Mouse (Mus musculus) liver, postnatal 0 days (tissue): Measurements from ENCODE around the gene Pde5a. TPM values are rescaled to one million over a fixed set of nuclear protein-coding genes. Genes with fewer than 3 reads are reported as not detected.

ENCODE experiments used
- ATAC-seq: fragments of 200-750 bp; cut with Nextera tagmentation; 2 replicates; pipeline ENCODE4 v1.8.0; 2017; ENCODE audit warnings: mild to moderate bottlenecking, moderate library complexity
- DNase-seq: peaks from one replicate; pipeline ENCODE4 v3.0.0-alpha.2; 2016
- H3K27ac ChIP-seq: fragments of 300-500 bp; sonication (generic); 2 replicates; pipeline ENCODE4 v1.5.1; 2014; ENCODE audit warnings: antibody characterized with exemption, moderate library complexity, mild to moderate bottlenecking, low read depth
- H3K27me3 ChIP-seq: fragments of 300-500 bp; sonication (generic); 2 replicates; pipeline ENCODE4 v1.6.1; 2014; ENCODE audit warnings: low read length, control low read depth, mixed read lengths; ENCODE audit not compliant: insufficient read depth
- H3K36me3 ChIP-seq: fragments of 300-500 bp; sonication (generic); replicated peaks from 2 replicates; pipeline ENCODE4 v1.6.1; 2014; ENCODE audit warnings: mild to moderate bottlenecking, control low read depth, low read length, moderate library complexity, mixed read lengths; ENCODE audit not compliant: insufficient read depth
- H3K4me1 ChIP-seq: fragments of 300-500 bp; sonication (generic); 2 replicates; pipeline ENCODE4 v1.6.1; 2014; ENCODE audit warnings: antibody characterized with exemption, mild to moderate bottlenecking, control low read depth; ENCODE audit not compliant: insufficient read depth
- H3K4me2 ChIP-seq: fragments of 300-500 bp; sonication (generic); 2 replicates; pipeline ENCODE4 v1.6.1; 2014; ENCODE audit warnings: low read depth, mild to moderate bottlenecking, low read length, moderate library complexity, mixed read lengths
- H3K4me3 ChIP-seq: fragments of 300-500 bp; sonication (generic); 2 replicates; pipeline ENCODE4 v1.5.1; 2014; ENCODE audit warnings: low read depth, low read length
- H3K9ac ChIP-seq: fragments of 300-500 bp; sonication (generic); replicated peaks from 2 replicates; pipeline ENCODE4 v1.6.1; 2014; ENCODE audit warnings: mild to moderate bottlenecking, moderate library complexity
- H3K9me3 ChIP-seq: fragments of 300-500 bp; sonication (generic); 2 replicates; pipeline ENCODE4 v1.6.1; 2016; ENCODE audit warnings: mild to moderate bottlenecking, control low read depth, low read length, mixed read lengths
- CTCF ChIP-seq: sonication (generic); IDR thresholded peaks from 2 replicates; pipeline ENCODE4 v1.5.1; 2016; ENCODE audit warnings: antibody characterized with exemption, low read depth
- EP300 ChIP-seq: IDR thresholded peaks from 2 replicates; pipeline ENCODE4 v1.6.1; 2016; ENCODE audit warnings: antibody characterized with exemption, low read depth, mild to moderate bottlenecking
- WGBS: fragments of 180-500 bp; shearing (Covaris S2); extraction: QIAGEN DNeasy Blood & Tissue Kit; methylation state at CpG from one replicate; pipeline ENCODE4 v1.1.7; 2014; ENCODE audit not compliant: insufficient replicate concordance; 5-methylcytosine and 5-hydroxymethylcytosine counted together
- polyA plus RNA-seq: library from polyadenylated mRNA; unstranded; fragments of >200 nt; fragmentation: Nextera tagmentation; extraction: Ambion mirVana; gene quantifications from 2 replicates; pipeline ENCODE4 v1.2.1, GENCODE M21; 2015

The Pde5a gene
- polyA plus RNA-seq, 1 experiment from 2014 or later: 1.5 TPM

GRCm38 (mm10) chr3:122807313-122807712 is 78.6 kb downstream of the Pde5a start:
- no peak overlapping the region for H3K9ac ChIP-seq
- TF ChIP-seq EP300 (no peak), CTCF (no peak)
- DNase-seq (no peak), ATAC-seq (no peak)
- H3K36me3 ChIP-seq: no peaks in the 10 kb centered on the region
- no peak overlapping the region for H3K27ac ChIP-seq
- no peak overlapping the region for H3K4me2 ChIP-seq
- H3K4me3 ChIP-seq: no peak overlapping the region
- WGBS: 92% methylated on average over 8 of the region's 8 CpGs
- no peaks in the 10 kb centered on the region for H3K27me3 ChIP-seq
- no peaks in the 10 kb centered on the region for H3K9me3 ChIP-seq
- H3K4me1 ChIP-seq: no peaks in the 10 kb centered on the region

GRCm38 (mm10) chr3:122810090-122810863 is 81.5 kb downstream of the Pde5a start:
- WGBS: 37% methylated on average over 2 of the region's 2 CpGs
- Histone ChIP-seq H3K4me3 (no peak overlapping the region), H3K9me3 (no peaks in the 10 kb centered on the region), H3K4me2 (no peak overlapping the region), H3K27ac (no peak overlapping the region), H3K4me1 (no peaks in the 10 kb centered on the region), H3K9ac (no peak overlapping the region), H3K36me3 (no peaks in the 10 kb centered on the region), H3K27me3 (no peaks in the 10 kb centered on the region)
- DNase-seq (no peak), ATAC-seq (no peak)
- no peak for TF ChIP-seq CTCF
- TF ChIP-seq EP300: no peak

GRCm38 (mm10) chr3:122810986-122811385 is 82.2 kb downstream of the Pde5a start:
- no peaks in the 10 kb centered on the region for H3K4me1 ChIP-seq
- no peak overlapping the region for H3K4me2 ChIP-seq
- no peak overlapping the region for H3K27ac ChIP-seq
- no peaks in the 10 kb centered on the region for H3K9me3 ChIP-seq
- no peak for ATAC-seq
- no peaks in the 10 kb centered on the region for H3K36me3 ChIP-seq
- no peak overlapping the region for H3K4me3 ChIP-seq
- no peak overlapping the region for H3K9ac ChIP-seq
- TF ChIP-seq EP300 (no peak), CTCF (no peak)
- H3K27me3 ChIP-seq: no peaks in the 10 kb centered on the region
- WGBS: 81% methylated on average over 5 of the region's 5 CpGs
- DNase-seq: no peak

GRCm38 (mm10) chr3:122814531-122814930 is 85.8 kb downstream of the Pde5a start:
- no peak for ATAC-seq
- WGBS: 61% methylated on average over 4 of the region's 4 CpGs
- Histone ChIP-seq H3K9me3 (no peaks in the 10 kb centered on the region), H3K27me3 (no peaks in the 10 kb centered on the region), H3K4me2 (no peak overlapping the region), H3K9ac (no peak overlapping the region), H3K36me3 (no peaks in the 10 kb centered on the region), H3K4me3 (no peak overlapping the region), H3K27ac (no peak overlapping the region), H3K4me1 (no peaks in the 10 kb centered on the region)
- no peak for DNase-seq
- no peak for TF ChIP-seq EP300
- no peak for TF ChIP-seq CTCF

GRCm38 (mm10) chr3:122818282-122818681 is 89.5 kb downstream of the Pde5a start:
- Histone ChIP-seq H3K4me1 (no peaks in the 10 kb centered on the region), H3K9ac (no peak overlapping the region), H3K36me3 (no peaks in the 10 kb centered on the region), H3K4me3 (no peak overlapping the region), H3K27ac (no peak overlapping the region), H3K27me3 (no peaks in the 10 kb centered on the region), H3K4me2 (no peak overlapping the region), H3K9me3 (no peaks in the 10 kb centered on the region)
- DNase-seq: no peak
- WGBS: 78% methylated on average over 5 of the region's 5 CpGs
- ATAC-seq: no peak
- TF ChIP-seq CTCF (no peak), EP300 (no peak)

GRCm38 (mm10) chr3:122820700-122821099 is 92.0 kb downstream of the Pde5a start:
- H3K4me1 ChIP-seq: no peaks in the 10 kb centered on the region
- no peaks in the 10 kb centered on the region for H3K36me3 ChIP-seq
- no peak overlapping the region for H3K4me3 ChIP-seq
- no peak overlapping the region for H3K27ac ChIP-seq
- WGBS: 63% methylated on average over 4 of the region's 4 CpGs
- DNase-seq: no peak
- ATAC-seq: no peak
- no peaks in the 10 kb centered on the region for H3K9me3 ChIP-seq
- TF ChIP-seq EP300 (no peak), CTCF (no peak)
- no peak overlapping the region for H3K4me2 ChIP-seq
- no peak overlapping the region for H3K9ac ChIP-seq
- H3K27me3 ChIP-seq: no peaks in the 10 kb centered on the region
